Mouse (Mus musculus) layer of hippocampus, postnatal 14 days (tissue): ENCODE measurements around the gene Klf6. TPM values are rescaled to one million over a fixed set of nuclear protein-coding genes. Genes with fewer than 3 reads are reported as not detected.
A peak's percentile ranks its signal among the peaks of the same experiment; 100 is the strongest.

Source experiments
- DNase-seq, 2 experiments: peaks; one replicate each; pipeline ENCODE4 v3.0.0; 2021 to 2022; ENCODE audit warnings: low spot score in 2 of 2, mixed read lengths in 1 of 2
- total RNA-seq, 2 experiments: library from RNA; stranded (reverse); gene quantifications; 2 replicates each; pipeline ENCODE4 v1.2.3; 2021

The Klf6 gene
- total RNA-seq, 2 experiments from 2014 or later = 29.9 to 38.2 TPM

- peak in 1 of 2 experiments; percentile 51 for DNase-seq
These were observed 1.5 kb downstream of the Klf6 start for GRCm38 (mm10) chr13:5862626-5863407.

- DNase-seq = no peak
These were observed 2.2 kb downstream of the Klf6 start for GRCm38 (mm10) chr13:5863408-5863891.

GRCm38 (mm10) chr13:5864265-5865097 is 3.2 kb downstream of the Klf6 start:
- DNase-seq = no peak

- no peak for DNase-seq
These were observed 3.8 kb downstream of the Klf6 start for GRCm38 (mm10) chr13:5865098-5865415.

- no peak for DNase-seq
These were observed 4.8 kb downstream of the Klf6 start for GRCm38 (mm10) chr13:5866091-5866490.

GRCm38 (mm10) chr13:5866532-5866931 is 5.2 kb downstream of the Klf6 start:
- no peak for DNase-seq

GRCm38 (mm10) chr13:5868376-5868775 is 7.1 kb downstream of the Klf6 start:
- no peak for DNase-seq

- DNase-seq = no peak
These were observed 8.2 kb downstream of the Klf6 start for GRCm38 (mm10) chr13:5869433-5869832.

- no peak for DNase-seq
These were observed 8.6 kb downstream of the Klf6 start for GRCm38 (mm10) chr13:5869842-5870241.

- DNase-seq = no peak
These were observed 9.3 kb downstream of the Klf6 start for GRCm38 (mm10) chr13:5870382-5871272.

GRCm38 (mm10) chr13:5871414-5871813 is 10.1 kb downstream of the Klf6 start:
- DNase-seq = no peak

GRCm38 (mm10) chr13:5873681-5874080 is 12.4 kb downstream of the Klf6 start:
- no peak for DNase-seq

- DNase-seq = no peak
These were observed 14.2 kb downstream of the Klf6 start for GRCm38 (mm10) chr13:5875478-5875877.

GRCm38 (mm10) chr13:5878748-5879147 is 17.5 kb downstream of the Klf6 start:
- no peak for DNase-seq

- no peak for DNase-seq
These were observed 25.5 kb downstream of the Klf6 start for GRCm38 (mm10) chr13:5886810-5887209.

- no peak for DNase-seq
These were observed 26.9 kb downstream of the Klf6 start for GRCm38 (mm10) chr13:5888164-5888563.

GRCm38 (mm10) chr13:5888731-5889130 is 27.4 kb downstream of the Klf6 start:
- DNase-seq = no peak

- no peak for DNase-seq
These were observed 28.8 kb downstream of the Klf6 start for GRCm38 (mm10) chr13:5890035-5890434.

- DNase-seq = no peak
These were observed 31.6 kb downstream of the Klf6 start for GRCm38 (mm10) chr13:5892684-5893447.

GRCm38 (mm10) chr13:5894910-5895309 is 33.6 kb downstream of the Klf6 start:
- DNase-seq = no peak

- no peak for DNase-seq
These were observed 34.6 kb downstream of the Klf6 start for GRCm38 (mm10) chr13:5895851-5896250.
